Mouse (Mus musculus) kidney, adult 2 months (tissue): ENCODE results near the gene Trappc3.

Experiments
- CTCF ChIP-seq: fragments of 200-500 bp; conservative IDR thresholded peaks from 2 replicates; pipeline ENCODE4 v1.5.1; 2011; ENCODE audit warnings: low read depth, mild to moderate bottlenecking, control low read depth, low read length, moderate library complexity, mixed read lengths; ENCODE audit not compliant: insufficient read depth, insufficient read length
- POLR2A ChIP-seq: fragments of 200-500 bp; IDR thresholded peaks from one replicate; pipeline ENCODE4 v1.6.1; 2011; ENCODE audit warnings: low read depth, low read length, control low read depth

DNA sequence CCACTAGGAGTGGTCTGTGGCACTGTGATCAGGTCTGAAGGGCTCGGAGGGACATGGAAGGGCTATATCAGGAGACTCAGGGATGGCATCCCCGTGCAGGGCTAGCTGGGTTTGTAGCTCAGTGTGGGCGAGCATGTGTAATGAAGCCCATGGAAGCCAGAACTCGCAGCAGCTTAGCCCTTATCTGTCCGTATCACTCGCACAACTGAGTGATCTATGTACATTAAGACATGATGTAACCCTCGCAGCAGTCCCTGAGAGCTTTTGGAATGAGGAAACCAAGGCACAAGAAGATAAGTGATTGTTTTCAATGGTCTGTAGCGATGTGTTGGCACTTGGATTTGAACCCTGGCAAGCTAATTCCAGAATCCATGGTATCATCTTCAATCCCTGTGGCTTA lies 21.5 kb downstream of the Trappc3 start:
- TF ChIP-seq POLR2A (no peak), CTCF (no peak)
